Comparison of ENCODE assay signal across 12 mouse cellular contexts in genomic region chrX:36980563-36981187, GRCm38 (mm10). TPM values are rescaled to one million over a fixed set of nuclear protein-coding genes. Genes with fewer than 3 reads are reported as not detected.
A peak's percentile ranks its signal among the peaks of the same experiment; 100 is the strongest.
DNase-seq lines count a peak whose midpoint lies in the region; ATAC-seq lines count a peak whose summit lies in the region.
"Had no signal": no experiment of that assay in that cellular context is flagged by ENCODE, and none has a peak within 500 bp of the region (broad histone marks: within the 10 kb centered on the region; RNA-seq: fewer than 3 reads in every experiment).

No protein-coding gene starts in this region.

- DNase-seq in spleen, adult 12 weeks (ENCODE audit: low spot score), result peak; percentile 25
- DNase-seq in spleen, postnatal 4 days (ENCODE audit: low spot score in 2 of 2), result no peak
- peak; percentile 74 to 76 for DNase-seq in spleen, postnatal 36 days (ENCODE audit: low spot score in 2 of 2)
- no peak for DNase-seq in embryo, embryonic 10.5 days (ENCODE audit: low spot score)
- no peak for DNase-seq in cerebellum, postnatal 14 days
- no peak for DNase-seq in urinary bladder, adult 18-20 months (ENCODE audit: low spot score in 2 of 2)
- DNase-seq: cerebellum, adult 8-10 months; heart, adult 18-20 months; kidney, adult 2 months; right cerebral cortex, adult 18-20 months had no signal

- peak; percentile 46 for ATAC-seq in granulocyte monocyte progenitor cell, adult 5-6 weeks (replicated peaks; ENCODE audit: poor library complexity, severe bottlenecking)
- ATAC-seq: midbrain, embryonic 13.5 days had no signal

RNA-seq across cellular contexts. Expression of gene Sept6, which starts 10.9 kb away (rescaled TPM):
- 34.2 and 37.0 TPM in 2 replicates for total RNA-seq in granulocyte monocyte progenitor cell, adult 5-6 weeks (2014; fragmentation: Nextera tagmentation)
- 39.6 and 44.2 TPM in 2 replicates for total RNA-seq in granulocyte monocyte progenitor cell, adult 5-6 weeks (2017)

Comparison
In these comparisons a context has a peak if more than half of its experiments do, and no peak if none do; other contexts are left out.
1. DNase-seq: peak in spleen, adult 12 weeks (single experiment) and spleen, postnatal 36 days (2 of 2); none in spleen, postnatal 4 days (0 of 2), embryo, embryonic 10.5 days (single experiment), cerebellum, postnatal 14 days (0 of 2) and urinary bladder, adult 18-20 months (0 of 2).